Mouse (Mus musculus): ENCODE data around the gene Dlg2. TPM values are rescaled to one million over a fixed set of nuclear protein-coding genes. Genes with fewer than 3 reads are reported as not detected.

The Dlg2 gene
- polyA plus RNA-seq, 1 experiment, result 0.01 TPM

- TF ChIP-seq MYOD1 (IDR thresholded peaks at IDR 0.05; ENCODE audit: control insufficient read depth, insufficient read length, low read depth) (no peak), MAX (IDR thresholded peaks at IDR 0.05) (no peak), CTCF (IDR thresholded peaks at IDR 0.05; ENCODE audit: control insufficient read depth, insufficient read depth, insufficient read length) (no peak)
- H3K4me3 ChIP-seq (ENCODE audit: insufficient read depth, poor library complexity, severe bottlenecking), result no peak overlapping the region
- H3ac ChIP-seq (ENCODE audit: control insufficient read depth, insufficient read length, low read depth), result no peak overlapping the region
- H3K27me3 ChIP-seq (ENCODE audit: control insufficient read depth, insufficient read depth, insufficient read length), result no peaks in the 10 kb centered on the region
- no peaks in the 10 kb centered on the region for H3K79me2 ChIP-seq (ENCODE audit: control insufficient read depth, insufficient read depth)
- H3K36me3 ChIP-seq (ENCODE audit: control insufficient read depth, insufficient read depth), result no peaks in the 10 kb centered on the region
- H3K79me3 ChIP-seq (ENCODE audit: low read depth), result no peaks in the 10 kb centered on the region
These were observed 1590.4 kb downstream of the Dlg2 start for GRCm38 (mm10) chr7:92066851-92067250.

GRCm38 (mm10) chr7:92087429-92087828, 1611.0 kb downstream of the Dlg2 start:
- Histone ChIP-seq H3K79me2 (ENCODE audit: control insufficient read depth, insufficient read depth) (no peaks in the 10 kb centered on the region), H3K4me3 (ENCODE audit: insufficient read depth, poor library complexity, severe bottlenecking) (no peak overlapping the region), H3ac (ENCODE audit: control insufficient read depth, insufficient read length, low read depth) (no peak overlapping the region), H3K36me3 (ENCODE audit: control insufficient read depth, insufficient read depth) (no peaks in the 10 kb centered on the region), H3K79me3 (ENCODE audit: low read depth) (no peaks in the 10 kb centered on the region), H3K27me3 (ENCODE audit: control insufficient read depth, insufficient read depth, insufficient read length) (no peaks in the 10 kb centered on the region)
- TF ChIP-seq MYOG (IDR thresholded peaks at IDR 0.05; ENCODE audit: control insufficient read depth, extremely low read depth, insufficient read length) (no peak), USF1 (IDR thresholded peaks at IDR 0.05; ENCODE audit: low read depth) (no peak), FOSL1 (IDR thresholded peaks at IDR 0.05; ENCODE audit: insufficient read depth, low read length, poor library complexity, severe bottlenecking) (no peak), MAX (IDR thresholded peaks at IDR 0.05) (no peak), MYOD1 (IDR thresholded peaks at IDR 0.05; ENCODE audit: control insufficient read depth, insufficient read length, low read depth) (no peak), CTCF (IDR thresholded peaks at IDR 0.05; ENCODE audit: control insufficient read depth, insufficient read depth, insufficient read length) (no peak), CEBPB (IDR thresholded peaks at IDR 0.05; ENCODE audit: low read depth) (no peak)

GRCm38 (mm10) chr7:92093860-92094259, 1617.4 kb downstream of the Dlg2 start:
- H3K79me2 ChIP-seq (ENCODE audit: control insufficient read depth, insufficient read depth), result no peaks in the 10 kb centered on the region
- TF ChIP-seq MYOD1 (IDR thresholded peaks at IDR 0.05; ENCODE audit: control insufficient read depth, insufficient read length, low read depth), result no peak
- TF ChIP-seq MAX (IDR thresholded peaks at IDR 0.05), result no peak
- no peak for TF ChIP-seq MYOG (IDR thresholded peaks at IDR 0.05; ENCODE audit: control insufficient read depth, extremely low read depth, insufficient read length)
- TF ChIP-seq CTCF (IDR thresholded peaks at IDR 0.05; ENCODE audit: control insufficient read depth, insufficient read depth, insufficient read length), result peak; percentile 64
- H3K36me3 ChIP-seq (ENCODE audit: control insufficient read depth, insufficient read depth), result no peaks in the 10 kb centered on the region

GRCm38 (mm10) chr7:92095198-92095597, 1618.7 kb downstream of the Dlg2 start:
- no peaks in the 10 kb centered on the region for H3K27me3 ChIP-seq (ENCODE audit: control insufficient read depth, insufficient read depth, insufficient read length)
- H3K79me2 ChIP-seq (ENCODE audit: control insufficient read depth, insufficient read depth), result no peaks in the 10 kb centered on the region
- H3K36me3 ChIP-seq (ENCODE audit: control insufficient read depth, insufficient read depth), result no peaks in the 10 kb centered on the region
- H3K4me3 ChIP-seq (ENCODE audit: insufficient read depth, poor library complexity, severe bottlenecking), result no peak overlapping the region
- no peak overlapping the region for H3ac ChIP-seq (ENCODE audit: control insufficient read depth, insufficient read length, low read depth)
- TF ChIP-seq USF1 (IDR thresholded peaks at IDR 0.05; ENCODE audit: low read depth) (no peak), MAX (IDR thresholded peaks at IDR 0.05) (no peak), MYOD1 (IDR thresholded peaks at IDR 0.05; ENCODE audit: control insufficient read depth, insufficient read length, low read depth) (no peak), CEBPB (IDR thresholded peaks at IDR 0.05; ENCODE audit: low read depth) (no peak), CTCF (IDR thresholded peaks at IDR 0.05; ENCODE audit: control insufficient read depth, insufficient read depth, insufficient read length) (no peak), MYOG (IDR thresholded peaks at IDR 0.05; ENCODE audit: control insufficient read depth, extremely low read depth, insufficient read length) (no peak), FOSL1 (IDR thresholded peaks at IDR 0.05; ENCODE audit: insufficient read depth, low read length, poor library complexity, severe bottlenecking) (no peak)
- H3K79me3 ChIP-seq (ENCODE audit: low read depth), result no peaks in the 10 kb centered on the region

More at GRCm38 (mm10) chr7:92093860-92094259, 1617.4 kb downstream of the Dlg2 start:
- Histone ChIP-seq H3ac (ENCODE audit: control insufficient read depth, insufficient read length, low read depth) (no peak overlapping the region), H3K4me3 (ENCODE audit: insufficient read depth, poor library complexity, severe bottlenecking) (no peak overlapping the region), H3K79me3 (ENCODE audit: low read depth) (no peaks in the 10 kb centered on the region), H3K27me3 (ENCODE audit: control insufficient read depth, insufficient read depth, insufficient read length) (no peaks in the 10 kb centered on the region)

- Histone ChIP-seq H3ac (ENCODE audit: control insufficient read depth, insufficient read length, low read depth) (no peak overlapping the region), H3K36me3 (ENCODE audit: control insufficient read depth, insufficient read depth) (no peaks in the 10 kb centered on the region), H3K27me3 (ENCODE audit: control insufficient read depth, insufficient read depth, insufficient read length) (no peaks in the 10 kb centered on the region), H3K79me2 (ENCODE audit: control insufficient read depth, insufficient read depth) (no peaks in the 10 kb centered on the region), H3K4me3 (ENCODE audit: insufficient read depth, poor library complexity, severe bottlenecking) (no peak overlapping the region), H3K79me3 (ENCODE audit: low read depth) (no peaks in the 10 kb centered on the region)
- TF ChIP-seq USF1 (IDR thresholded peaks at IDR 0.05; ENCODE audit: low read depth), result no peak
- TF ChIP-seq FOSL1 (IDR thresholded peaks at IDR 0.05; ENCODE audit: insufficient read depth, low read length, poor library complexity, severe bottlenecking), result no peak
- TF ChIP-seq CTCF (IDR thresholded peaks at IDR 0.05; ENCODE audit: control insufficient read depth, insufficient read depth, insufficient read length), result no peak
- no peak for TF ChIP-seq MYOG (IDR thresholded peaks at IDR 0.05; ENCODE audit: control insufficient read depth, extremely low read depth, insufficient read length)
These were observed 1624.4 kb downstream of the Dlg2 start for GRCm38 (mm10) chr7:92100847-92101246.

- TF ChIP-seq USF1 (IDR thresholded peaks at IDR 0.05; ENCODE audit: low read depth), result no peak
- TF ChIP-seq CTCF (IDR thresholded peaks at IDR 0.05; ENCODE audit: control insufficient read depth, insufficient read depth, insufficient read length), result no peak
- no peak for TF ChIP-seq MYOD1 (IDR thresholded peaks at IDR 0.05; ENCODE audit: control insufficient read depth, insufficient read length, low read depth)
- no peak for TF ChIP-seq MAX (IDR thresholded peaks at IDR 0.05)
- TF ChIP-seq FOSL1 (IDR thresholded peaks at IDR 0.05; ENCODE audit: insufficient read depth, low read length, poor library complexity, severe bottlenecking), result no peak
- TF ChIP-seq MYOG (IDR thresholded peaks at IDR 0.05; ENCODE audit: control insufficient read depth, extremely low read depth, insufficient read length), result no peak
- no peak for TF ChIP-seq CEBPB (IDR thresholded peaks at IDR 0.05; ENCODE audit: low read depth)
- Histone ChIP-seq H3ac (ENCODE audit: control insufficient read depth, insufficient read length, low read depth) (no peak overlapping the region), H3K79me3 (ENCODE audit: low read depth) (no peaks in the 10 kb centered on the region), H3K4me3 (ENCODE audit: insufficient read depth, poor library complexity, severe bottlenecking) (no peak overlapping the region), H3K27me3 (ENCODE audit: control insufficient read depth, insufficient read depth, insufficient read length) (peaks cover 4% of the 10 kb centered on the region), H3K79me2 (ENCODE audit: control insufficient read depth, insufficient read depth) (no peaks in the 10 kb centered on the region), H3K36me3 (ENCODE audit: control insufficient read depth, insufficient read depth) (no peaks in the 10 kb centered on the region)
These were observed 1626.5 kb downstream of the Dlg2 start for GRCm38 (mm10) chr7:92102892-92103543.

Data from C2C12 (cell line).